Mouse (Mus musculus) MEL (cell line): ENCODE measurements around the gene Slco2a1. TPM values are rescaled to one million over a fixed set of nuclear protein-coding genes. Genes with fewer than 3 reads are reported as not detected.

Experiments
- DNase-seq: peaks from one replicate; pipeline ENCODE4 v3.0.0; 2011; ENCODE audit warnings: low read depth, low spot score
- H3K27ac ChIP-seq: 2 replicates; pipeline ENCODE4 v1.5.1; 2012; ENCODE audit warnings: low read depth, mild to moderate bottlenecking, control low read depth, low read length, moderate library complexity; ENCODE audit not compliant: control insufficient read depth
- H3K27me3 ChIP-seq, 2 experiments: fragments of 150-350 bp in 1 of 2; sonication (generic) in 1 of 2; 2 replicates each; pipeline ENCODE4 v1.6.1; 2012; ENCODE audit warnings: low read length in 2 of 2, mild to moderate bottlenecking in 2 of 2, improper control_type of control experiment in 1 of 2, moderate library complexity in 1 of 2; ENCODE audit not compliant: insufficient read depth in 2 of 2, control insufficient read depth in 1 of 2
- H3K36me3 ChIP-seq, 2 experiments: 2 replicates each; pipeline ENCODE4 v1.6.1; 2012 to 2014; ENCODE audit warnings: low read length in 2 of 2, improper control_type of control experiment in 1 of 2, inconsistent platforms in 1 of 2, mild to moderate bottlenecking in 1 of 2; ENCODE audit not compliant: insufficient read depth in 2 of 2, control insufficient read depth in 1 of 2
- H3K4me1 ChIP-seq, 2 experiments: fragments of 150-350 bp in 1 of 2; sonication (generic) in 1 of 2; 2 replicates each; pipeline ENCODE4 v1.6.1; 2012; ENCODE audit warnings: low read length in 2 of 2, improper control_type of control experiment in 1 of 2, mild to moderate bottlenecking in 1 of 2; ENCODE audit not compliant: insufficient read depth in 2 of 2, control insufficient read depth in 1 of 2
- H3K4me3 ChIP-seq, 2 experiments: fragments of 150-350 bp in 1 of 2; sonication (generic) in 1 of 2; 2 replicates each; pipeline ENCODE4 v1.5.1; 2012; ENCODE audit warnings: low read depth in 2 of 2, low read length in 2 of 2, mild to moderate bottlenecking in 2 of 2, moderate library complexity in 2 of 2, control low read depth in 1 of 2, improper control_type of control experiment in 1 of 2; ENCODE audit not compliant: control insufficient read depth in 1 of 2, insufficient read depth in 1 of 2
- H3K79me2 ChIP-seq: 2 replicates; pipeline ENCODE4 v1.6.1; 2012; ENCODE audit warnings: mild to moderate bottlenecking, low read length, moderate library complexity; ENCODE audit not compliant: control insufficient read depth, poor library complexity, insufficient read depth
- H3K9ac ChIP-seq: 2 replicates; pipeline ENCODE4 v1.6.1; 2012; ENCODE audit warnings: low read depth, mild to moderate bottlenecking, control low read depth, low read length, moderate library complexity; ENCODE audit not compliant: control insufficient read depth, poor library complexity, severe bottlenecking
- H3K9me3 ChIP-seq: fragments of 150-350 bp; sonication (generic); replicated peaks from 2 replicates; pipeline ENCODE4 v1.6.1; 2012; ENCODE audit warnings: mild to moderate bottlenecking, low read length, improper control_type of control experiment, moderate library complexity; ENCODE audit not compliant: insufficient read depth
- BHLHE40 ChIP-seq: IDR thresholded peaks from 2 replicates; pipeline ENCODE4 v1.6.1; 2012; ENCODE audit warnings: low read depth, mild to moderate bottlenecking, inconsistent platforms, low read length, improper control_type of control experiment, borderline replicate concordance
- CHD1 ChIP-seq: IDR thresholded peaks from 2 replicates; pipeline ENCODE4 v1.6.1; 2012; ENCODE audit warnings: low read depth, mild to moderate bottlenecking, inconsistent platforms, low read length, improper control_type of control experiment
- CHD2 ChIP-seq: IDR thresholded peaks from 2 replicates; pipeline ENCODE4 v1.6.1; 2011; ENCODE audit warnings: low read length, improper control_type of control experiment
- E2F4 ChIP-seq: IDR thresholded peaks from 2 replicates; pipeline ENCODE4 v1.6.1; 2011; ENCODE audit warnings: low read depth, low read length, improper control_type of control experiment, borderline replicate concordance
- ELF1 ChIP-seq: IDR thresholded peaks from 2 replicates; pipeline ENCODE4 v1.6.1; 2014; ENCODE audit warnings: low read depth, mild to moderate bottlenecking, inconsistent platforms, low read length, improper control_type of control experiment, moderate library complexity
- ETS1 ChIP-seq: IDR thresholded peaks from 2 replicates; pipeline ENCODE4 v1.6.1; 2012; ENCODE audit warnings: low read depth, mild to moderate bottlenecking, inconsistent platforms, low read length, improper control_type of control experiment, moderate library complexity
- JUND ChIP-seq: IDR thresholded peaks from 2 replicates; pipeline ENCODE4 v1.6.1; 2011; ENCODE audit warnings: low read depth, mild to moderate bottlenecking, improper control_type of control experiment, low read length
- MAFK ChIP-seq: IDR thresholded peaks from 2 replicates; pipeline ENCODE4 v1.6.1; 2011; ENCODE audit warnings: low read depth, mild to moderate bottlenecking, low read length, improper control_type of control experiment, borderline replicate concordance
- MAX ChIP-seq: IDR thresholded peaks from 2 replicates; pipeline ENCODE4 v1.6.1; 2011; ENCODE audit warnings: low read length, improper control_type of control experiment
- MAZ ChIP-seq: IDR thresholded peaks from 2 replicates; pipeline ENCODE4 v1.6.1; 2012; ENCODE audit warnings: low read depth, mild to moderate bottlenecking, inconsistent platforms, low read length, improper control_type of control experiment
- MEF2A ChIP-seq: IDR thresholded peaks from 2 replicates; pipeline ENCODE4 v1.6.1; 2014; ENCODE audit warnings: low read depth, mild to moderate bottlenecking, inconsistent platforms, low read length, improper control_type of control experiment; ENCODE audit not compliant: poor library complexity, insufficient replicate concordance, severe bottlenecking; ENCODE audit errors: extremely low read depth
- MYB ChIP-seq: IDR thresholded peaks from 2 replicates; pipeline ENCODE4 v1.6.1; 2011; ENCODE audit warnings: mild to moderate bottlenecking, low read depth, low read length, improper control_type of control experiment
- NELFE ChIP-seq: IDR thresholded peaks from 2 replicates; pipeline ENCODE4 v1.6.1; 2011; ENCODE audit warnings: low read depth, low read length, improper control_type of control experiment
- POLR2A ChIP-seq, 2 experiments: IDR thresholded peaks; 2 replicates each; pipeline ENCODE4 v1.6.1; 2011 to 2012; ENCODE audit warnings: low read length in 2 of 2, mild to moderate bottlenecking in 2 of 2, control low read depth in 1 of 2, improper control_type of control experiment in 1 of 2, low read depth in 1 of 2, moderate library complexity in 1 of 2; ENCODE audit not compliant: control insufficient read depth in 1 of 2, insufficient read depth in 1 of 2, poor library complexity in 1 of 2
- POLR2AphosphoS2 ChIP-seq: IDR thresholded peaks from 2 replicates; pipeline ENCODE4 v1.6.1; 2011; ENCODE audit warnings: low read length, improper control_type of control experiment
- POLR2AphosphoS5 ChIP-seq: IDR thresholded peaks from 2 replicates; pipeline ENCODE4 v1.6.1; 2012; ENCODE audit warnings: low read depth, borderline replicate concordance, mild to moderate bottlenecking, inconsistent platforms, low read length, moderate library complexity, mixed read lengths
- RCOR1 ChIP-seq: IDR thresholded peaks from 2 replicates; pipeline ENCODE4 v1.6.1; 2012; ENCODE audit warnings: low read depth, mild to moderate bottlenecking, inconsistent platforms, low read length, improper control_type of control experiment
- SIN3A ChIP-seq: IDR thresholded peaks from 2 replicates; pipeline ENCODE4 v1.6.1; 2012; ENCODE audit warnings: low read length, improper control_type of control experiment, inconsistent platforms
- TAL1 ChIP-seq: IDR thresholded peaks from 2 replicates; pipeline ENCODE4 v1.6.1; 2012; ENCODE audit warnings: mild to moderate bottlenecking, inconsistent platforms, low read length, moderate library complexity, mixed read lengths
- TBP ChIP-seq: IDR thresholded peaks from 2 replicates; pipeline ENCODE4 v1.8.0; 2011; ENCODE audit warnings: low read depth, low read length, improper control_type of control experiment
- TCF12 ChIP-seq: IDR thresholded peaks from 2 replicates; pipeline ENCODE4 v1.6.1; 2014; ENCODE audit warnings: low read depth, mild to moderate bottlenecking, inconsistent platforms, low read length, improper control_type of control experiment, moderate library complexity
- USF2 ChIP-seq, 2 experiments: IDR thresholded peaks; 2 replicates each; pipeline ENCODE4 v1.6.1; 2011 to 2012; ENCODE audit warnings: improper control_type of control experiment in 2 of 2, low read length in 2 of 2, borderline replicate concordance in 1 of 2, inconsistent platforms in 1 of 2, low read depth in 1 of 2, mild to moderate bottlenecking in 1 of 2; ENCODE audit not compliant: insufficient read depth in 1 of 2
- ZC3H11A ChIP-seq: IDR thresholded peaks from 2 replicates; pipeline ENCODE4 v1.6.1; 2012; ENCODE audit warnings: low read depth, mild to moderate bottlenecking, inconsistent platforms, low read length, improper control_type of control experiment
- ZKSCAN1 ChIP-seq: IDR thresholded peaks from 2 replicates; pipeline ENCODE4 v1.6.1; 2012; ENCODE audit warnings: low read depth, mild to moderate bottlenecking, inconsistent platforms, low read length, improper control_type of control experiment, moderate library complexity
- ZMIZ1 ChIP-seq: IDR thresholded peaks from 2 replicates; pipeline ENCODE4 v1.6.1; 2012; ENCODE audit warnings: low read depth, mild to moderate bottlenecking, inconsistent platforms, low read length, improper control_type of control experiment, moderate library complexity
- polyA plus RNA-seq, 2 experiments: library from polyadenylated mRNA; stranded (reverse) in 1 of 2; unstranded in 1 of 2; fragments of >175 nt in 1 of 2; fragments of >200 nt in 1 of 2; gene quantifications; 2 replicates each; pipeline versions ENCODE4 v1.2.1 to v1.2.4; 2012; ENCODE audit warnings: low replicate concordance in 2 of 2, low read depth in 1 of 2; ENCODE audit not compliant: insufficient read length in 2 of 2, insufficient read depth in 1 of 2, missing spikeins in 1 of 2
- total RNA-seq: library from RNA; depleted of rRNA; stranded (reverse); fragments of 300-350 nt; gene quantifications from 2 replicates; pipeline ENCODE4 v1.2.3, GENCODE M21; 2012

The Slco2a1 gene
- total and polyA plus RNA-seq, 3 experiments: 0.01 TPM; not detected in 2

DNA sequence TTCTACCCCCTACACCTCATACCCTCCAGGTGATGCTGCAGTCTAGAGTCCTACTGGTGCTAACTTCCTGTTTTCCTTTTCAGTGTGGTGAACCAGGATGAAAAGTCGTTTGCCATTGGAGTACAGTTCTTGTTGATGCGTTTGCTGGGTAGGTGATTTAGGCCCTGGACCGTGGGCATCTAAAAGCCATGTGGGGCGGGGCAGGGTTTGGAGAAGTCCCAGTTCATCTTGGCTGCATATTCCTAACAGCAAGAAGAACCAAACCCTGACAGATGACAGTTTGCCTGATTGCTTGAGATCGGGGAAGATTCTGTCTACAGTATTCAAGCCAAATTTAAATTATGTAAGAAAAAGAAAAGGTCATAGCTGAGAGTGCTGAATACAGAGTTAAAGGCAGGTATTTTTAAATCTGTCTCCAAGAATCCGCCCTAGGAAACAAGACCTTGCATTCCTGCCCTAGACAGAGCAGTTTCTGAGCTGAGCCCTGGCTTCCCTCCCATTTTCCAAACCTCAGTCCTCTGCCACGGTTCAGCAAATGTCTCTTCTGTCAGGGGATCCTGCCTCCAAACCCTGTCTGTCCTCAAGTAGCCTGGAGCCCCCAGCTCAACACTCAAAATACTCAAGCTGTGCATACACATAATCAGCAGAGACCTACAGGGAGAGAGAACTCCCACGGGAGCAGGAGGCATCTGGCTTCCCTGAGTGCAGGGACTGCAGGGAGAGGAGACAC lies 93.9 kb downstream of the Slco2a1 start:
- Histone ChIP-seq H3K27me3 (no peaks in the 10 kb centered on the region), H3K4me1 (peaks cover 0 to 3% of the 10 kb centered on the region in 2 experiments; a peak in 1 of 4 replicates)
- no peak for TF ChIP-seq NELFE
- no peak for TF ChIP-seq CHD1
- no peak for TF ChIP-seq ZKSCAN1
- TF ChIP-seq ETS1: no peak
- TF ChIP-seq MAZ: no peak
- TF ChIP-seq TBP: no peak
- no peak for TF ChIP-seq BHLHE40
- no peak for TF ChIP-seq ZMIZ1
- TF ChIP-seq POLR2AphosphoS5: no peak
- no peak for TF ChIP-seq RCOR1
- TF ChIP-seq POLR2AphosphoS2: no peak
- no peak for TF ChIP-seq MEF2A
- no peak for TF ChIP-seq POLR2A (IDR thresholded peaks at IDR 0.05; ENCODE audit: control insufficient read depth in 1 of 2, insufficient read depth in 1 of 2, low read depth in 1 of 2, low read length in 2 of 2, poor library complexity in 1 of 2)
- TF ChIP-seq CHD2: no peak
- no peak for TF ChIP-seq TCF12

DNA sequence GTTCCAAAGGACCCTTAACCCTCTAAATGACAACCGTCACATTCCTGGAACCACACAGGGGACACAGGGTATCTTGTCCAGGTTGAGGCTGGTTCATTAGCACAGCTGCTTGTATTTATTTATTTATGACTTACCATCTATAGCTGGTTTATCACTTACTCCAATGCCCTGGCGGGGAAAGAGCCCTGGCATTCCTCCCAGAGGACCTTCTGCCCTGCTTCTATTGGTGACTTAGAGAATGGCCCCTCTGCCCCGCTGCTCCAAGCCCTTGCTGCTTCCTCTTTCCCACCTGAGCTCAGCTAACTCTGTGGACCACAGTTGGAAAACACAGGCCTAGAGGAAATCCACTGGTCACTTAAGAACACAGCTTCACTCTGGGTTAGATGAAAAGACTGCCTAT lies 94.9 kb downstream of the Slco2a1 start:
- Histone ChIP-seq H3K4me1 (peaks cover 0 to 1% of the 10 kb centered on the region in 2 experiments; a peak in 1 of 4 replicates), H3K9me3 (no peaks in the 10 kb centered on the region), H3K4me3 (no peak overlapping the region), H3K9ac (no peak overlapping the region), H3K79me2 (no peaks in the 10 kb centered on the region), H3K27me3 (no peaks in the 10 kb centered on the region), H3K27ac (no peak overlapping the region), H3K36me3 (no peaks in the 10 kb centered on the region)
- TF ChIP-seq USF2 (IDR thresholded peaks at IDR 0.05; ENCODE audit: borderline replicate concordance in 1 of 2, insufficient read depth in 1 of 2, low read depth in 1 of 2, low read length in 2 of 2) (no peak), ELF1 (no peak), ZC3H11A (no peak), E2F4 (no peak), MYB (no peak), TAL1 (no peak), MAFK (no peak), TBP (no peak), NELFE (no peak), JUND (no peak), ZKSCAN1 (no peak), POLR2AphosphoS5 (no peak), MAX (no peak), RCOR1 (no peak), SIN3A (no peak)
- no peak for DNase-seq

More for the DNA sequence above, 93.9 kb downstream of the Slco2a1 start:
- Histone ChIP-seq H3K9me3 (no peaks in the 10 kb centered on the region), H3K4me3 (no peak overlapping the region), H3K79me2 (no peaks in the 10 kb centered on the region), H3K27ac (no peak overlapping the region), H3K9ac (no peak overlapping the region), H3K36me3 (no peaks in the 10 kb centered on the region)
- DNase-seq: no peak
